Mouse (Mus musculus): ENCODE data around the gene Ints12.

DNA sequence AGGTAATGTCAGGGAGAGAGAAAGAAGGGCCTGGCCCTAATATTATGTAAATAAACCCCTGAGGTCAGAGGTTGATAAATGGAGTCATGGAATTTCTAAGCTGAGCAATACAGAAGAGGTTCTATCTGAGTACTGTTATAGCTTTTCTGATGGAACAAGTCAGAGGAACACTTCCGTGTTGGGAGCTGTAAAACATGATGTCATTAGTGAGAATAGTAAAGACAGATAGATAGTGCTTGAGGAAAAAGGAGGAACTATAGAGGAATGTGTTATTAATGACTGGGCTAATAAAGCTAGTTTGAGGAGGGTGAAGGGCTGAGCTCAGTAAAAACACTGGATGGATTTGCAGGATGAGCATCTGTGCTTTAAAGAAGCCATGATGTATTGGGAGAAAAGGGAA is 2.7 kb downstream of the Ints12 start:
- no peak for TF ChIP-seq CTCF (IDR thresholded peaks at IDR 0.05; ENCODE audit: control insufficient read depth, insufficient read depth, insufficient replicate concordance, low read depth, low read length)
- no peak for TF ChIP-seq POLR2A (IDR thresholded peaks at IDR 0.05; ENCODE audit: control insufficient read depth, low read depth, low read length)
